Mouse (Mus musculus) CH12.LX (cell line): Measurements from ENCODE around the gene Tbc1d23. TPM values are rescaled to one million over a fixed set of nuclear protein-coding genes. Genes with fewer than 3 reads are reported as not detected.

Experiments
- DNase-seq: peaks from one replicate; pipeline ENCODE4 v3.0.0-alpha.2; 2013; ENCODE audit errors: extremely low read depth
- H3K27ac ChIP-seq: 2 replicates; pipeline ENCODE4 v1.5.1; 2012; ENCODE audit warnings: low read depth, mild to moderate bottlenecking, control low read depth, moderate library complexity; ENCODE audit not compliant: insufficient read depth
- H3K27me3 ChIP-seq: replicated peaks from 2 replicates; pipeline ENCODE3; 2012; ENCODE audit warnings: inconsistent platforms
- H3K36me3 ChIP-seq, 2 experiments: replicated peaks in 1 of 2; 2 replicates each; pipeline versions ENCODE3 to v1.6.1; 2012; ENCODE audit warnings: inconsistent platforms in 1 of 2, low read length in 1 of 2, mild to moderate bottlenecking in 1 of 2, mixed read lengths in 1 of 2, moderate library complexity in 1 of 2; ENCODE audit not compliant: control insufficient read depth in 1 of 2, insufficient read depth in 1 of 2
- H3K4me1 ChIP-seq, 2 experiments: 2 replicates each; pipeline ENCODE4 v1.6.1; 2012; ENCODE audit warnings: inconsistent platforms in 1 of 2, moderate library complexity in 1 of 2; ENCODE audit not compliant: insufficient read depth in 2 of 2, control insufficient read depth in 1 of 2
- H3K4me2 ChIP-seq: 2 replicates; pipeline ENCODE4 v1.6.1; 2012; ENCODE audit warnings: low read depth, mild to moderate bottlenecking, control low read depth; ENCODE audit not compliant: poor library complexity, insufficient read depth, severe bottlenecking
- H3K4me3 ChIP-seq, 3 experiments: fragments of 150-350 bp in 1 of 3; sonication (generic) in 1 of 3; replicated peaks in 1 of 3; 2 replicates each; pipeline versions ENCODE3 to v1.5.1; 2011 to 2012; ENCODE audit warnings: low read depth in 2 of 3, low read length in 2 of 3, mild to moderate bottlenecking in 2 of 3, moderate library complexity in 2 of 3, control low read depth in 1 of 3, improper control_type of control experiment in 1 of 3, inconsistent platforms in 1 of 3, mixed read lengths in 1 of 3; ENCODE audit not compliant: poor library complexity in 1 of 3
- H3K79me2 ChIP-seq: replicated peaks from 2 replicates; pipeline ENCODE4 v1.6.1; 2012; ENCODE audit warnings: mild to moderate bottlenecking, moderate library complexity; ENCODE audit not compliant: control insufficient read depth, poor library complexity, insufficient read depth, severe bottlenecking; ENCODE audit errors: extremely low read depth
- H3K9ac ChIP-seq: 2 replicates; pipeline ENCODE4 v1.6.1; 2012; ENCODE audit warnings: low read depth, mild to moderate bottlenecking, control low read depth, moderate library complexity; ENCODE audit not compliant: insufficient read depth
- H3K9me3 ChIP-seq: replicated peaks from 2 replicates; pipeline ENCODE3; 2012; ENCODE audit warnings: low read length, inconsistent platforms, mixed read lengths
- BHLHE40 ChIP-seq: IDR thresholded peaks from 2 replicates; pipeline ENCODE4 v1.6.1; 2011; ENCODE audit warnings: mild to moderate bottlenecking, low read depth, low read length, improper control_type of control experiment
- CTCF ChIP-seq, 2 experiments: IDR thresholded peaks in 1 of 2; conservative IDR thresholded peaks in 1 of 2; 2 replicates each; pipeline ENCODE4 v1.5.1; 2011 to 2012; ENCODE audit warnings: low read depth in 2 of 2, low read length in 2 of 2, improper control_type of control experiment in 1 of 2, inconsistent platforms in 1 of 2, mild to moderate bottlenecking in 1 of 2, moderate library complexity in 1 of 2
- GABPA ChIP-seq: IDR thresholded peaks from 2 replicates; pipeline ENCODE4 v1.6.1; 2012; ENCODE audit warnings: low read depth, low read length, improper control_type of control experiment, inconsistent platforms; ENCODE audit not compliant: insufficient replicate concordance
- HCFC1 ChIP-seq: IDR thresholded peaks from 2 replicates; pipeline ENCODE4 v1.6.1; 2012; ENCODE audit warnings: low read depth, mild to moderate bottlenecking, inconsistent platforms, low read length, improper control_type of control experiment
- MAFK ChIP-seq: IDR thresholded peaks from 2 replicates; pipeline ENCODE4 v1.6.1; 2011; ENCODE audit warnings: low read length, improper control_type of control experiment; ENCODE audit not compliant: insufficient replicate concordance
- MAX ChIP-seq: IDR thresholded peaks from 2 replicates; pipeline ENCODE4 v1.6.1; 2011; ENCODE audit warnings: low read length, improper control_type of control experiment
- MAZ ChIP-seq: IDR thresholded peaks from 2 replicates; pipeline ENCODE4 v1.6.1; 2012; ENCODE audit warnings: low read depth, mild to moderate bottlenecking, inconsistent platforms, low read length, improper control_type of control experiment, moderate library complexity
- MEF2A ChIP-seq: IDR thresholded peaks from 2 replicates; pipeline ENCODE4 v1.6.1; 2014; ENCODE audit warnings: low read depth, mild to moderate bottlenecking, inconsistent platforms, low read length, improper control_type of control experiment, borderline replicate concordance
- NRF1 ChIP-seq: IDR thresholded peaks from 2 replicates; pipeline ENCODE4 v1.6.1; 2014; ENCODE audit warnings: low read depth, mild to moderate bottlenecking, inconsistent platforms, low read length, improper control_type of control experiment, moderate library complexity
- PAX5 ChIP-seq: IDR thresholded peaks from 2 replicates; pipeline ENCODE4 v1.6.1; 2012; ENCODE audit warnings: low read length, inconsistent platforms, mixed read lengths
- POLR2AphosphoS2 ChIP-seq: IDR thresholded peaks from 2 replicates; pipeline ENCODE4 v1.6.1; 2011; ENCODE audit warnings: low read depth, low read length, improper control_type of control experiment
- RAD21 ChIP-seq: IDR thresholded peaks from 2 replicates; pipeline ENCODE4 v1.6.1; 2011; ENCODE audit warnings: low read depth, mild to moderate bottlenecking, low read length, improper control_type of control experiment, moderate library complexity
- RCOR1 ChIP-seq: conservative IDR thresholded peaks from 2 replicates; pipeline ENCODE4 v1.6.1; 2012; ENCODE audit warnings: low read depth, mild to moderate bottlenecking, inconsistent platforms, low read length, improper control_type of control experiment
- SIN3A ChIP-seq: IDR thresholded peaks from 2 replicates; pipeline ENCODE4 v1.6.1; 2012; ENCODE audit warnings: low read length, improper control_type of control experiment, inconsistent platforms
- SMC3 ChIP-seq: IDR thresholded peaks from 2 replicates; pipeline ENCODE4 v1.6.1; 2011; ENCODE audit warnings: low read depth, low read length, improper control_type of control experiment
- TBP ChIP-seq: conservative IDR thresholded peaks from 2 replicates; pipeline ENCODE4 v1.6.1; 2011; ENCODE audit warnings: low read depth, low read length, improper control_type of control experiment
- TCF12 ChIP-seq: IDR thresholded peaks from 2 replicates; pipeline ENCODE4 v1.6.1; 2014; ENCODE audit warnings: low read depth, mild to moderate bottlenecking, inconsistent platforms, low read length, improper control_type of control experiment
- ZC3H11A ChIP-seq: IDR thresholded peaks from 2 replicates; pipeline ENCODE4 v1.6.1; 2012; ENCODE audit warnings: low read depth, mild to moderate bottlenecking, inconsistent platforms, low read length, improper control_type of control experiment
- ZKSCAN1 ChIP-seq: IDR thresholded peaks from 2 replicates; pipeline ENCODE4 v1.6.1; 2012; ENCODE audit warnings: low read depth, inconsistent platforms, low read length, improper control_type of control experiment, borderline replicate concordance
- dilution Hi-C: fragments of 300-500 bp; cut with MboI; formaldehyde crosslinking; loops from 2 replicates; pipeline ENCODE4 v1.14.3; 2020; ENCODE audit warnings: low sequenced_read_pairs; ENCODE audit not compliant: extremely low pct_unique_long_range_greater_than_20kb, extremely low pct_ligation_motif_present
- in situ Hi-C: fragments of 300-500 bp; cut with MboI; formaldehyde crosslinking; loops from 3 replicates; pipeline ENCODE4 v1.14.3; 2019; ENCODE audit warnings: low sequenced_read_pairs, low pct_ligation_motif_present, low pct_unique_long_range_greater_than_20kb, mixed read lengths
- polyA plus RNA-seq: library from polyadenylated mRNA; unstranded; fragments of >175 nt; gene quantifications from 2 replicates; pipeline ENCODE4 v1.2.1, GENCODE M21; 2012; ENCODE audit warnings: low read depth; ENCODE audit not compliant: insufficient read length
- total RNA-seq, 2 experiments: library from RNA; depleted of rRNA; stranded (reverse); fragments of 300-350 nt in 1 of 2; fragments of >200 nt in 1 of 2; gene quantifications; 2 replicates each; pipeline ENCODE4 v1.2.3; 2012 to 2014

The Tbc1d23 gene
- total and polyA plus RNA-seq, 3 experiments, result 21.2 to 38.8 (median 31.5) TPM

- TF ChIP-seq SIN3A (peak; percentile 98), POLR2AphosphoS2 (peak; percentile 47; the same call in 1 of the 2 replicates)
Observed at GRCm38 (mm10) chr16:57231089-57231936, at the start of gene Tbc1d23 (continued).

GRCm38 (mm10) chr16:57280221-57281217 lies 49.2 kb upstream of the Tbc1d23 start:
- no peak for DNase-seq
- dilution Hi-C loops (no loop called here), in situ Hi-C loops (no loop called here)
- Histone ChIP-seq H3K79me2 (no peaks in the 10 kb centered on the region), H3K27me3 (no peaks in the 10 kb centered on the region), H3K4me2 (no peak overlapping the region), H3K9ac (no peak overlapping the region), H3K4me3 (no peak overlapping the region), H3K4me1 (no peaks in the 10 kb centered on the region), H3K27ac (no peak overlapping the region), H3K36me3 (no peaks in the 10 kb centered on the region), H3K9me3 (no peaks in the 10 kb centered on the region)
- TF ChIP-seq TBP, result no peak
- no peak for TF ChIP-seq POLR2AphosphoS2
- TF ChIP-seq NRF1, result no peak
- TF ChIP-seq GABPA, result no peak
- TF ChIP-seq TCF12, result no peak
- TF ChIP-seq MAZ, result no peak

- Histone ChIP-seq H3K9me3 (no peaks in the 10 kb centered on the region), H3K36me3 (no peaks in the 10 kb centered on the region), H3K27me3 (no peaks in the 10 kb centered on the region), H3K4me3 (no peak overlapping the region), H3K4me1 (no peaks in the 10 kb centered on the region), H3K9ac (no peak overlapping the region), H3K4me2 (no peak overlapping the region), H3K27ac (no peak overlapping the region), H3K79me2 (no peaks in the 10 kb centered on the region)
- no peak for DNase-seq
- dilution Hi-C loops, result no loop called here
- TF ChIP-seq CTCF (conservative IDR thresholded peaks at IDR 0.05 in 1 of 2, IDR thresholded peaks at IDR 0.05 in 1 of 2; ENCODE audit: low read depth in 2 of 2, low read length in 2 of 2) (peak in 1 of 2 experiments; percentile 40; a peak in 2 of 4 replicates), BHLHE40 (no peak), GABPA (no peak), MAFK (no peak), HCFC1 (no peak), SIN3A (no peak), SMC3 (peak; percentile 46), ZC3H11A (no peak), RAD21 (peak; percentile 33), ZKSCAN1 (no peak), MAX (no peak), MEF2A (no peak), RCOR1 (no peak), PAX5 (no peak)
- in situ Hi-C loops, result no loop called here
Observed at GRCm38 (mm10) chr16:57278976-57279626, 47.8 kb upstream of the Tbc1d23 start.
